Mouse (Mus musculus): Measurements from ENCODE around the gene Cga. TPM values are rescaled to one million over a fixed set of nuclear protein-coding genes. Genes with fewer than 3 reads are reported as not detected.

Gene Cga
- not detected for polyA plus RNA-seq (2014; fragmentation: Illumina TruSeq; extraction: RNeasy Lipid Tissue Mini Kit (QIAGEN cat#74804); ENCODE audit: low read depth, low replicate concordance)

DNA sequence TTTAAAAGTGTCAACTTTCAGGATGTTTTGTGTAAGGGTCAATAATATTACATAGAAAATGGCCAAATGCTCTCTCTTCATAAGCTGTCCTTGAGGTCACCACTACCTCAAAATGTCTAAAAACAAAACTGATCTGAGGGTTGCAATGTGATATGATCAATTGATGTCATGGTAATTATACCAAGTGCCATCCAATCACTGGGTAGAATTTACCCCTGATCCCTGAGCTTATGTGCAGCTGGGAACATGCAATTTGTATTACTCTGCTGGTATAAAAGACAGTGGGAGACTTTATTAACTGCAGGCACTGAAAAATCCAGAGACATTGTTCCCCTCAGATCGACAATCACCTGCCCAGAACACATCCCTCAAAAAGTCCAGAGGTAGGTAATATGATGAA, at the start of gene Cga:
Gene Cga, plus strand, starts transcription at position 301 of the 400 bp plus-strand sequence.

DNA sequence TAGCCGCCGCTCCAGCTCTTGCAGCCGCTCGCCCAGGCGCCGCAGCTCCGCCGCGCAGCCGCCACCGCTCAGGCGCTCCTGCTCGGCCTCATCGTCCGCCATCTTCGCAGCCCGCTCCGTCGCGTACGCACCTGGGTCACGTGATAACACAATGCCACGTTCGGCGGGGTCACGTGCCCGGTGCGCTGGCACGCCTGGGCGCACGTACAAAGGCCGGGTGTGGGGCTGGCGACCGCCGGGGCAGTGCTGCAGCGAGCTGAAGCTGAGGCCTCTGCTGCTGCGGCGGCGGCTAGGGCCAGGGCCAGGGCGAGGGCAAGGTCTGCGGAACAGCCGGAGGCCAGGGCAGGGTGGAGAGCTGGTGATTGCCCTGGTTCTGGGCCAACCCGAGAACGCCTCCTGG, 10.8 kb upstream of the Cga start, which contains the start of gene Zfp292:
Gene Zfp292, minus strand, starts transcription at position 143 of the 400 bp plus-strand sequence.

Other genes with a start within 250 kb of the Cga start
- gene Slc35a1, start 206.3 kb upstream of the Cga start, polyA plus RNA-seq (2014; fragmentation: Illumina TruSeq; extraction: RNeasy Lipid Tissue Mini Kit (QIAGEN cat#74804); ENCODE audit: low read depth, low replicate concordance), result 401 TPM
- gene Cfap206, start 163.6 kb upstream of the Cga start, polyA plus RNA-seq (2014; fragmentation: Illumina TruSeq; extraction: RNeasy Lipid Tissue Mini Kit (QIAGEN cat#74804); ENCODE audit: low read depth, low replicate concordance), result 2.2 TPM
- gene Gm136, start 137.5 kb upstream of the Cga start, polyA plus RNA-seq (2014; fragmentation: Illumina TruSeq; extraction: RNeasy Lipid Tissue Mini Kit (QIAGEN cat#74804); ENCODE audit: low read depth, low replicate concordance), result not detected
- gene Smim8, start 115.4 kb upstream of the Cga start, polyA plus RNA-seq (2014; fragmentation: Illumina TruSeq; extraction: RNeasy Lipid Tissue Mini Kit (QIAGEN cat#74804); ENCODE audit: low read depth, low replicate concordance), result 95.5 TPM
- 82.6 TPM for gene Zfp292, start 10.8 kb upstream of the Cga start, polyA plus RNA-seq (2014; fragmentation: Illumina TruSeq; extraction: RNeasy Lipid Tissue Mini Kit (QIAGEN cat#74804); ENCODE audit: low read depth, low replicate concordance)